Mouse (Mus musculus): Measurements from ENCODE around the gene Htra3.

DNA sequence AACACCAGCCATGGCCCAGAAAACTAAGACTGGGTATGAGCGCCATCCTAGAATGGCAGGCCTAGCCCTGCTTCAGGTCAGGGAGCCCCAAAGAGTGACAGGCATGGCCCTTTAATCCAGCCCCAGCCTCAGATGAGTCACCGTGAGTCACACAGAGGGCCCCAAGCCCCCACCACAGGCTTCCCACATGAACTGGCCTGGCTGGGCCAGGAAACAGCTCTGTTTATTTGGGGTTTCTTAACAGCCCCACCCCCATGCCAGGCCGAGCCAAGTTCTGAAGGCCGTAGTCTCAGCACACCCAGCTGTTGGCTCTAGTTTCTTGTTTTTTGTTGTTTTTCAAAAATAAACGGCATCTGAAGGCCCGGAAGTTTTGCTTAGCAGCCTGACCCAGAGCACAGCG is 6.5 kb downstream of the Htra3 start:
- TF ChIP-seq CTCF (IDR thresholded peaks at IDR 0.05; ENCODE audit: borderline replicate concordance, insufficient read depth, low read depth, low read length) (no peak), POLR2A (IDR thresholded peaks at IDR 0.05; ENCODE audit: borderline replicate concordance, insufficient read depth, low read length) (no peak)
